Mouse (Mus musculus) adrenal gland, postnatal 4 days (tissue): ENCODE results near the gene Sh3rf1. TPM values are rescaled to one million over a fixed set of nuclear protein-coding genes. Genes with fewer than 3 reads are reported as not detected.

Source experiments
- DNase-seq, 2 experiments: peaks; one replicate each; pipeline ENCODE4 v3.0.0; 2021 to 2022; ENCODE audit warnings: low spot score in 2 of 2, mixed read lengths in 2 of 2
- total RNA-seq, 2 experiments: library from RNA; stranded (reverse); gene quantifications; 2 replicates each; pipeline ENCODE4 v1.2.3; 2021

Sh3rf1 gene
- total RNA-seq, 2 experiments from 2014 or later = 14.1 to 20.4 TPM

DNA sequence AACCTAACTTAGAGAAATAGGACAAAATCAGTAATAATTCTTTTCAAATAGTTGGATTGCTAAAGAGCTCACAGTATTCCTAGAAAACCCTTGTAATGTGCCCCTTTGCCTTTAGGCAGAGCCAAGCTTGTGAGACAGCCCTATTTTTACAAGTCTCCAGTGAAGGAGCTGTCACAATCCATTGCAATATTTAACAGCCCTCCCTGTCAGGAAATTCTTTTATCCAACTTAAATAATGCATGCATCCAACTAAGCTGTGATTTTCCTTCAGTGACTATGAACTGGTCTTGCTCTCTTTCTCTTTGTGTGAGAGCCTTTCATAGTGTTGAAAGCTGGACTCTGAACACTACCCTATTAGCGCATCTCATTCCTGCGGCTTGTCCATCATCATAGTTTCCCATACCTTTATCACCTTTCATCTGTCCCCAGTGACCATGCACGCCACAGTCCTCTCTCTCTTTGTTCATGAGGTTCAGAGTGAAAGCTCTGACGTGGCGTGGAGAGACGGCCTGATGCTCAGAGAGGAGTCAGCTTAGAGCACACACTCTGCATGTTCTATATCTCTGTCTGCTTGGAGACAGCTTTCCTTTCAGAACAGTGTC, 94.0 kb downstream of the Sh3rf1 start:
- no peak for DNase-seq

DNA sequence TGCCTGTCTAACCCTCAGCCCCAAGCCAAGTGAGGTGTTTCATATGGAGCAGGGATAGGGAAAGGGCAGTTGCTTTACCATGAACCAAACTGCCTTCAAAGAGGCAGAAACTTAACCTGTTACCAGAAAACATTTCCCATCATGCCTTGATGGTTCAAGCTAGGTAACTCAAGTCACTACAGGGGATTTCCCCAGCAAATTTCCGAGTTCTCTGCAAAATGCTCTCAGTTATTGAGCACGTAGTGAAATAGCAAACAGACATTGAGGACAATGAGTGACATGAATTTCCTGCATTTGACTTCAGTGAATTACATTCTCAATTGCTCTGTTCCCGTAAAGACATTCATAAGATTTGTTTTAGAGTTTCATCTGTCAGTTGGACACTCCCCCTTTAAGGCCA, 97.5 kb downstream of the Sh3rf1 start:
- no peak for DNase-seq

DNA sequence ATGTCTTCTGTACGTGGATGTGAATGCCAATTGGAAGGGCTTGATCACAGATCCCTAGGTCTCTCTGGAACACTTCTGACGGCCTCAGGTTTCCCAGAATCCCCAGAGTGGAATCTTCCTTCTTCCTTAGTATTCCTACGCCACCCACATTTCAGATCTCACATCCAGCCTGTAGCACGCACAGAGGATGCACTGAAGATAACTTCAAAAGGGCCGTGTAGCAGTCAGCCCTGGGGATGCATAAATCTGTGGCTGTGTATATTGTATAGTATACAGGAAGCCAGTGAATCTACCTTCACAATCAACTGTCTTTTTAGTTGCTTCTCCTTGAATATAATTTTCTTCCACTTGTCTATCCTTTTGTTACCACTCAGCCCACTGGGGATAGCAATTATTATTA, 98.1 kb downstream of the Sh3rf1 start:
- no peak for DNase-seq

DNA sequence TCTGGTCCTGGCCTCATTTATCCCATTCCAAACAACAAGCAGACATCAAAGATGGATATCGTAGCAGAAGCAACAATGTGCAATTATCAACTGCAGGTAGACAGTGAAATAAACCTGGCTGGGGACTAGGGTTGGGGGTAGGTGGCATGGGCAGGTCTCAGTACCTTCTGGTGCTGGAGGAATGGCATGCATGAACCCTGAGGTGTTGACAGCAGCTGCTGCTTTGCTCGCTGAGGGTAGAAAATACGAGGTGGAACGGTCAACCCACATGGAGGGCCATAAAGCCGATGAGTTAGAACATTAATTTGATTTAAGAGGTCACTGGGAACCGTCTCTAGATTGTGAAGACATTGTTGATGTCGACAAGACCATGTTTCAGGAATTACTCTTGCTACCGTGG, 98.8 kb downstream of the Sh3rf1 start:
- DNase-seq = no peak

DNA sequence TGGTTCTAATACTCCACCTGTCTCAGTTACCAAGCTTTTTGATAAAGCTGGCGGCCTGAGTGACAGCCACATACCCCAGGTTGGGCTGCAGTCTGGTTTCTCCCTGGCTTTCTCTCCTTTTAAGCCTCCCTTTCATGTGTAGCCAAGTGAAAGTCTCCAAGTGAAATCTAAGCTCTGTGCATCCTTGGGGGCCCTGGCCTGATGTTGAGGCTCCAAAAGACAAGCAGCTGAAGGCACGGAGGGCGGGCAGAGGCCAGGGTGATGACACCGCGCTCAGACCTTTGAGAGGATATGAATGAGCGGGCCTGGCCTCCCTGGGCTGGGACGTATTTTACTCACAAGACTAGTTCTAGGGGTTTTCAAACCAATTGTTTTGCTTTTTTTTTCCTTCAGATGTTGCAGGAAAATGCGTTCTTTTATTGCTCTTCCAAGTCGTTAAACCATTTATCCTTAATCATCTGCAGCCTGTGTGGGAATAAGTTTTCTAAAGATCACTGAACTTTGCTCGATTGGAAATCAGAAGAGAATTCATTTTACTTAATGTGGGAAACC, 100.8 kb downstream of the Sh3rf1 start:
- no peak for DNase-seq

DNA sequence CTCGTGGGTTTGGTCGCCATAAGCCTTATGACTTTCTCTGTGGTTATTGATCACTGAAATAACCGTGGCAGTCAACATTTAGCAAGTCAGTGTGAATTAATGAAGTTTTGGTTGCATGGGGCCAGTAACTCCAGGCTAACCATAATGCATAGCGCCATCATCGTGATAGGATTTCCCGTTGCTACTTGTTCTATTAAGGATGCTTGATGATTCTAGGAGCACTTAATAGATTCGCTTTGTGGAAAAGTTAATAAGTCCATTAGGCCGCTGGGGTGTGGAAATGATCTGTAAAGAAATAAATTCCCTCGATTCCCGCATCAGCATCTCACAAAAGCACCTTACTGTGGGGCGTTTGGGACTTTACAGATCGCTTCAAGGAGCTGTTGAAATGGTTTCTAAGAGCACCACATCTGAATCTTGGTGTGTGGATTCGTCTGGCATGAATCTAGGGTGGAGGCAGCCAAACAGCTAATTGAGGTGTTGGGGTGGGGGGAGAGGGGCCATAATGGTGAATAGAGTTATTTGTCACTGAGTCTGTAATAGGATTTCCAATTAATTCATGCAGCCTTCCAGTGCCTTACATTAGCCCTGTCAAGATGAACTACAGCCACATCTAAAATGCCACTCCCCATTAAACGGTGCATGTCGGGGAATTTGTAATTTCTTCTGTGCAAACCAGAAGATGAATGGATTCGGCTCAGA, 101.5 kb downstream of the Sh3rf1 start:
- no peak for DNase-seq

DNA sequence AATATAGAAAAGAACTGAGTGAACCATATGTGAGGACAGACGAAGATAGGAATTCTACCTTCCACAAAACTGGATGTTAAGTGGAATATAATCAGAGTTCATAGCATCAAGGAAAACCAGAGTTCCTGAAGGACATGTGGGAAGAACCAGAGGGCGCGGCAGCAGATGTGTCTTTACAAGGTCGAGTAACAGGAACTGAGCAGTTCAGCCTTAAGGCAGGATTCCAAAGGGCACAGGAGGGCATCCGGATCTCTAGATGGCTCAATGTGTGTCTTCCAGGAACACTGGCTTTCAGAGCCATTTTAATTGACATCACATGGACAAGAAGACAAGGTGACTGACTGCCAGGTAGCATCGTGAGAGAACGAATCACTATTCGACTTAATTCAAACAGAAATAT, 102.6 kb downstream of the Sh3rf1 start:
- DNase-seq = no peak

DNA sequence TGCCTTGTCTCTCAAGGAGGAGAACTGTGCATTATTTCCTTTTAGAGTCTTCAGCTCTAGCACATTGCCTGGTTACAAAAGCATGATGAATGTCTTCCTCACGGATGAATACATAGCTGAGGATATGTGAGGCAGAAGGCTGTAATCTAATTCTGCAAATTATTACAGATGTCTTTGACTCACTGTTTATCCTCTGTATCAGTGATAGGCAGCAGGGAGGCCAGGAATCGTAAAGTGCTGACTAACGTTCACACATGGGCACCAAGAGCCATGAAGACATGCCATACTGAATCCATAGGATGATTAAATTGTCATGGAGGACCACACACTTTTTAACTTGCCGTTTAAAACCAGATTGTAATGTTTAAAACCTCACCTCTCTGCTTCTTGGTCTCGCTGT, 103.7 kb downstream of the Sh3rf1 start:
- no peak for DNase-seq

DNA sequence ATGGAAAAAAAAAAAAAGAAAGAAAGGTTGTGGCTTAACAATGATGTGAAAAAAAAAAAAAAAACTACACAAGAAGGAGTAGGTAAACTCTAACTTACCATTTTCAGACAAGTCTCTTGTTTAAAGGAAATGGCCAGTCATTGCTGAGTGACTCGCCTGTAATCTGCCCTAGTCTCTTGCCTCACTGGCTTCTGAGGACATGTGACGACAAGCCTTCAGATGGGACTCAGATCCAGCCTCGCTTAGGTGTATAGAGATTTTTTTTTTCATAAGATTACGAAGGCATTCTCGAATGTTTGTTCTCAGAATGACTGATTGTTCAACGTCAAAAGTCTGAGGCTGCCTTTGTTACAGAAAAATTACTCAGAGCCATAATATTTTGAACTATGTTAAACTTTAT, 116.0 kb downstream of the Sh3rf1 start:
- no peak for DNase-seq

DNA sequence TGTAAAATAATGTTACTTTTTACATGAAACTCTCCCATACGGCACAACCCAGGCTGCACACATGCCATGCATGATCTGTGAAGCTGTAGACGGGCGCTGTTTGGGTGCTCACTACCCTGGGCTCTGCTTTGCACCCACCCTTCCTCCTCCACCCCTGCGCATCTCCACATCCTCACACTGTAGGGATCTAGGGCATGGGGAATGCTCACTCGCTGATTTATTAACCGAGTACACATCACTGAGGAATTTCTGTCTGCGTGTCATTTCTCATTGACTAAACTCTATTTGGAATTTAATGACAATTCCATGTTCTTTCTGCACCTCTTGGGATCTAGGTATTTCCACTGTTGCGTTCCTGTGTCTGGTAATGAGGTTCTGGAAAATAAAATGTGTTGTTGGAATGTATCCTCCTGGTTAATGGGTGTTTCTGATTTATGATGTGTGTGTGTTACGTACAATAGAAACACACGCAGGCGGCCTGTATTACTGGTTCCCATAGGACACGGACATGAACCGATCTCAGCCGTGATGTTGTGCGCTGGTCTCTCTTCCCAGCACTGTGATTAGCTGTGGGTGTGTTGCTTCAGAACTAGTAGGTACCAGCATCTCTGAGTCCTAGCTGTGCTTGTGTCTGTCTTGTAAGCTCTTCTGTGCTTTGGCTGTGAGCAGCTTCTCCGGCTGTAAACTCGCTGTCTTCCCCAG, 116.8 kb downstream of the Sh3rf1 start:
- DNase-seq = no peak

DNA sequence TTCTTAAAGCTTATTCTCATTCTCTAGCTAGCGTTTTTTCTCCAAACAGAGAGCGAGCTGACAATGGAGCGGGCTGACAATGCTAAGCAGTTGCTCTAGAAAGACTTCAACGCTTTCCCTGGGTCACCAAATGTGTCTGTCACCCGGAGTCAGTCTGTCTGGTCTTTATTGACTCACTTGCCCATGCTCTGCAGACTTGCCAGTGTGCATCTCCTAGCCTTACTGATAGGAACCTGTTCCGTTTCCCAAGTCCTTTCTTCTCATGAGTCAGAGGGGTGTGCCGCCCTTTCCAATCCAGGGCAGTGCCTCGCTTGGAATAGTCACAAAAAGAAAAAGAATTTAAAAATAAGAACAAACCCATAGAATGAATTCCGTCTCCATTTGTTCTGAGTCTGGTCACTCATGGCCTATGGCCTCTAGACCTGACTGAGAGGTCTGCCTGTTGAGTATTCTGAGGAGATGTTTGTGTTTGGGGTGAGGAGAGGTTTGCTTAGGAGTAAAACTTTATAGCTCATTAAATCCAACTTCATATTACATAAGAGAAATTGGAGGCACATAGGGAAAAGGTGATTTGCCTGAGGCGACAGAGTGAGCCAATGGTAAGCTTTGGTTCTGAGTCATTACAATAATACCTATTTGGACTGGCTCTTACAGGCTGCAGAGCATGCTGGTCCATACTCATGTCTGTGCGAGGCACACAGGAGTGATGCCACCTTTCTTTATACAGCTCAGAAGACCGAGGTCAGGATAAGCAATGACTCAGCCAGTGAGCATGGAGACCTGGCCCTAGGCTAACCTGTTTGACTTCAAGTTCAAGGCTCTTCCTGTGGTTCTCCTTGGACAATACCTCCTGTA, 118.1 kb downstream of the Sh3rf1 start:
- no peak for DNase-seq

DNA sequence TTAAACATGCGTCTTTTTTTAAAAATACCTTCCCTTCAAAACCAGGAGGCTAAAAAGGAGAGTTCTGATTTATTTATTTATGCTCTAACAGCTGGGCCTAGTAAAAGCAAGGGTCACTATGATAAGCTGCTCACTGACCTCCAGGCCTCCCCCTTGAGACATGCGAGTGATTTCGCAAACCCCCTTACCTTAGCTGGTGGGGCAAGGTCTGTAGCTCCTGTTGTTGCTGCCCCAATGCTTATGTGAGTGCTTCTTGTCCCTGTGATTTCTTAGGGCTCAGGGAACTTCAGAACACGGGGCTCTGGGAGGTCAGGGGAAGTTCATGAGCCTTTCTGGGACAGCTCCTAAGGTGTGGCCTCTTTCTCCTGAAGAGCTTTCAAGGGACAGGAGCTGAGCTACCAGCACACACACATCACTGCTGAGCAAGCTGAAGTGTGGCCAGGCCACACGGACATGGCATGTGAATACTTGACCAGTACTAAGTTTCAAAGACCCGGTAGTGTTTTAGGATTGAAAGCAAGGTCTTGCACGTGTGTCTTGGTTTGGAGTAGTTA, 118.9 kb downstream of the Sh3rf1 start:
- DNase-seq = no peak

DNA sequence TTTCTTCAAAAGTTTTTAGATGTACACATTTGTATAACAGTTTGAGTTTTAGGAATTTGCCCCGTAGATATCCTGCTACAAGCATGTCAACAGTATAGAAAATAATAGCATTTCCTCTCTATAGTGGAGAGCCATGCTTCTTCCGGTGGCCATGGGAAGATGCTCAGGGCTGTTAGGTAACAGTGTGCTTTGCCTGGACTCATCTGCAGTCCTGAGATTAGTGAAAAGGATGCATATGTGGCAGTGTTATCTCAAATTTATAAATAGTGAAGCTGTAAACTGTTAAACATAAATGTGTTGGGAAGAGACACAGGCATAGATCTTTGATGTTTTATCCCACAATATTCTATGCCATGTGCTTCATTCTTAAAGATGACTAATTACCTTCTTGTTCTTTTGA, 120.8 kb downstream of the Sh3rf1 start:
- DNase-seq = no peak

DNA sequence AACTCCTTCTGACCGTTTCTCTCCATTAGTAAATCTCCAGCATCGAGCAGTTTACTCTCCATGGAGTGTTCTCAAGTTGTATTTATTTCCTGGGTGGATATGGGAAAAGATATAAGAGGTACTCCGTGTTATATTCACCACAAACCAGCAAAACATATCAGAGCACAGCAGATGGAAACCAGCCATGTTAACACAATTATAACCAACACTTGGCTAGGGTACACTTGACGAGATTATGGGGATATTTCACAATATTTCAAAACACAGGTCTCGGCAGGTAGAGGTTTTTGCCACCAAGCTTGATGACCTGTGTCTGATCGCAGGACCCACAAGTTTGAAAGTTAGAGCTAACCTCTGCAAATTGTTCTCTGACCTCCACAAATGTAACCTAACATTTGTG, 123.3 kb downstream of the Sh3rf1 start:
- no peak for DNase-seq

DNA sequence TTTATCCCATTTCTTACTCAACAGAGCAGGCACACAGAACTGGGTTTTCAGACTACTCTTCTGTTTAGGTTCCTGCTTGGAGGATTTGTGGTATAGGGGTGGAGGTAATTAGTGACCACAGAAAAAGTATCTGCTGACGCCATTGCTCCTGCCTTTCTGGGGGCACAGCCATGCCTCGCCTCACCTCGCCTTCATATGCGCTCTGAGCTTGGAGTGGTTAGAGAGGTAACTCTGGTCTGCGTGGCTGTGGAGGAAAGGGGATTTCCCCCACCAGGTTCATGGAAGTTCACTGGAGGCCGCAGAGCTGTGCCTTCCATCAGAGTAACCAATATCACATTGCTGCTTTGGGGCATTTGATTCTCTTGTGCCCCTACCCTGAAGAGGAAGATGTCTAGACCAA, 123.9 kb downstream of the Sh3rf1 start:
- DNase-seq = no peak

DNA sequence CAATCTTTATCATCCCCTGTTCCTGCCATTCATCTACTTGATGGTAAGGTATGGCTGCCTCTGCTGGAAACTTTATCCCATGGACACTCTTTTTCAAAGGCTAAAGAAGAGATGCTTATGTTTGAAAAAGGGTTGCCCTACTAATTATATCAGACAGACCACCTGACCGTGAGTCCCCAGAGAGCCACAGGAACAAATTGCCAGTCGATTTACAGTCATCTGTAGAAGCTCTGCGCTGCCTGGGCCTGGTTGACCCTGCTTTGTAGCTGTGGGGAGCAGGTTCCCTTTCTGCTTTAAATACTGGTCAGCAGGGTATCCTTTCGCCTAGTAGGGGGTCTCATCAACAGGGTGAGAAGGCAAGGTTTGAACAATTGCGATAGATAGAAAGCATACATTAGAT, 124.4 kb downstream of the Sh3rf1 start:
- DNase-seq = no peak

DNA sequence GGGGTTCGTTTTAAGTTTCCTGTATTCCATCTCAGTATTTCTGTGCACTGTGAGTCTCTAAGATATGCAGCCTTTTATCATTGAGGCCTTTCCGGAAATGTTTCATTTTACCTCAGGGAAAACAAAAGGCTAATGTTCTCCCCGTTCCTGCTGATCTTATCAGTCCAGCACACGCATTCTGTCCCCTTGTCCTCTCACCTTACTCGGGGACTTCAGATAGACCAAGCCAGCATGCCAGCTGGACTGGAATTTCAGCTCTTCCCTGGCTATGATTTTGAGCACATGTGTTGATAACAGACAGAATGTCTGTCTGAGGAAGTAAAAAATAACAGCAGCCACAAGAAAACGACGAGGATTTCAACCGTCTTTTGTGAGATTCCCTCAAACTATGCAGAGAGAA, 124.8 kb downstream of the Sh3rf1 start:
- no peak for DNase-seq

DNA sequence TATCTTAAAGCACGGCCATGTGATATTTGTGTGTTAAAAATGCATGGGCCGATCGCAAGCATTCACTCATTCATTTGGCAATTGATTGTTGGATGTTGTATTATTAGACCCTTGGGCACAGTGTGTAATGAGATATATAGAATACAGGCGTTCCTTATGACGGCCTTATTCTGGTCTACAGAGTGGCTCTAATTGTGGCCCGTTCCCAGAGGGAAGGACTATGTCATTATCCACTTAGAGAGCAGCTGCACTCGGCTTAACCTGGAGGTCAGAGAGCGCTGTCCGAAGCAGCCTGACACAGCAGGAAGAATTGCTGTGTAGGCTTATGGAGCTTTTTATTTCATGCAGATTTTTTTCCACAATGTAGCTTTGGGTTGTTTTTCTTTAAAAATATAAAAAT, 126.8 kb downstream of the Sh3rf1 start:
- DNase-seq = no peak

DNA sequence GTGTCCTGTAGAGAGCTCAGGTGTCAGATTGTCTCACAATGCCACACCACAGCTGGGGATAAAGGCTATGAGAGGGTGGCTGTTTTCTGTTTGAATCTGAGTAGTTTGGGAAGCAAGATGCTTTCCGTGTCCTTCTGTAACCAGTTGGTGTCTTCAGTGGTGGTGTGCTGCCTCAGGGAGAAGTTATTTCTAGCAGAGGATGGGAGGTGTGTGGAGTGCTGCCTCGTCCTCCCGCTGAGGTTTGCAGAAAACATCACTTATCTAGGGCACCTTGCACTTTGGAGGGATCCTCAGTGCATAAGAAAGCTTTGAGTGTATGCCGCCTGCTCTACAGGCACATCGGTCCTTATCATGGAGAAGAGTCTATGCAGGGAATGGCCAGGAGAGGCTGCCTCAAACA, 128.0 kb downstream of the Sh3rf1 start:
- DNase-seq = no peak

DNA sequence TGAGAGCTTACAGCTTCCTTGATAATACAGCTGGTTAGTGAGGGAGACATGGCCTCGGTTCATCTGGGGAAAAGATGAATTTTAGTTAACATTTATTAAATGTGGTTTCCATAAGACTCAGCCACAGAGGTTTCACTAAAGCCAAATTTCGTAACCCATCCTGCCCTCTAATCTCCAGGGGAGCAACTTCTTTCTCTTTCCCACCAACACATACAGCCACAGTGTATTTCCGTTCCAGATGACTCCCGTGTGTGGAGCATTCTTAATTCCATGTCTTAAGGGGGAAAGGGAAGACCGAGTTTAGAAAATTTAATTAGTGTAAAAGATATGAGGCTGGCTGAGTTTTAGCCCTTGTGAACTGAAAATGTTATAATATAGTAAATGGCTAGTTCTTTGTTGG, 131.8 kb downstream of the Sh3rf1 start:
- DNase-seq = no peak

DNA sequence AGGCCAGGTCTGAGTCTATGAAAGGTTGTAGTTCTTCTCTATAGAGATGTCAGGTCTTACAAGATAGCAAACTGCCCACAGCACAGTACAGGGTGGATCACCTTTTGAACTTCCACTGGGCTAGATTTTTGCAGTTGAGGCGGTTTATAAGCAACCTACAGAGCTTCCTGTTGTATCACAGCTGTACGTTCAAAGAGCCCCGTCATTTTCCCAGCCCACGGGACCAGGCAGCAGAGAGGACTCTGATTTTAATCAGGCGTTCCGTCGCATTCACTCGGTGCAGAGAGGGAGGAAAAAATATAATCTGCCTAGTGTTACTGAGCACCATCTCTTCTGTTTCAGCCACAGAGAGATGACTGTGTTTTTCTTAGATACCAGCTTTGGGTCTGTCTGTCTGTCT, 135.3 kb downstream of the Sh3rf1 start:
- no peak for DNase-seq
